Mouse (Mus musculus) megakaryocyte, adult 5-6 weeks (primary cell): ENCODE measurements at regions not wholly inside any gene's neighbourhood (a gene's known extent, or its start where the extent isn't known, plus 50 kb on each side); places are given as distances from the start of the nearest gene placed in this dataset.
A peak's percentile ranks its signal among the peaks of the same experiment; 100 is the strongest.

Source experiments
- ATAC-seq: 2 replicates; pipeline ENCODE4 v1.8.0; 2016; ENCODE audit warnings: mild to moderate bottlenecking, inconsistent platforms; ENCODE audit not compliant: poor library complexity, severe bottlenecking

- ATAC-seq = no peak
Measured at GRCm38 (mm10) chr7:136483237-136483636, 411.2 kb upstream of the Mgmt start.

- ATAC-seq = no peak
Measured at GRCm38 (mm10) chr7:136487556-136487955, 406.9 kb upstream of the Mgmt start.

- no peak for ATAC-seq
Measured at GRCm38 (mm10) chr7:136494862-136495261, 399.6 kb upstream of the Mgmt start.

GRCm38 (mm10) chr7:136496335-136497242, 397.8 kb upstream of the Mgmt start:
- ATAC-seq = peak; percentile 70

- ATAC-seq = no peak
Measured at GRCm38 (mm10) chr7:136500059-136500458, 394.4 kb upstream of the Mgmt start.

- no peak for ATAC-seq
Measured at GRCm38 (mm10) chr7:136501094-136501493, 393.3 kb upstream of the Mgmt start.

- ATAC-seq = no peak
Measured at GRCm38 (mm10) chr7:136501855-136502847, 392.3 kb upstream of the Mgmt start.

- no peak for ATAC-seq
Measured at GRCm38 (mm10) chr7:136511389-136511788, 383.0 kb upstream of the Mgmt start.

GRCm38 (mm10) chr7:136515376-136515775, 379.0 kb upstream of the Mgmt start:
- no peak for ATAC-seq

GRCm38 (mm10) chr7:136525821-136526220, 368.6 kb upstream of the Mgmt start:
- ATAC-seq = no peak

- no peak for ATAC-seq
Measured at GRCm38 (mm10) chr7:136530006-136530785, 364.2 kb upstream of the Mgmt start.

- no peak for ATAC-seq
Measured at GRCm38 (mm10) chr7:136531301-136531700, 363.1 kb upstream of the Mgmt start.

- no peak for ATAC-seq
Measured at GRCm38 (mm10) chr7:136541876-136542655, 352.3 kb upstream of the Mgmt start.

GRCm38 (mm10) chr7:136542896-136543295, 351.5 kb upstream of the Mgmt start:
- ATAC-seq = no peak

GRCm38 (mm10) chr7:136547837-136548236, 346.6 kb upstream of the Mgmt start:
- ATAC-seq = no peak

- no peak for ATAC-seq
Measured at GRCm38 (mm10) chr7:136556436-136556835, 338.0 kb upstream of the Mgmt start.

GRCm38 (mm10) chr7:136559536-136559935, 334.9 kb upstream of the Mgmt start:
- no peak for ATAC-seq

- ATAC-seq = no peak
Measured at GRCm38 (mm10) chr7:136570911-136571310, 323.5 kb upstream of the Mgmt start.

GRCm38 (mm10) chr7:136581896-136582295, 312.5 kb upstream of the Mgmt start:
- ATAC-seq = no peak

GRCm38 (mm10) chr7:136584361-136584760, 310.1 kb upstream of the Mgmt start:
- no peak for ATAC-seq
